Mouse (Mus musculus) kidney, embryonic 14.5 days (tissue): ENCODE results near the gene Gm10139. TPM values are rescaled to one million over a fixed set of nuclear protein-coding genes. Genes with fewer than 3 reads are reported as not detected.
"Not testable (repeated sequence)": the region's sequence is repeated elsewhere in the genome, so short reads cannot be mapped to it uniquely, and the experiment has no call there.

Source experiments
- ATAC-seq: fragments of 200-750 bp; cut with Nextera tagmentation; 2 replicates; pipeline ENCODE4 v1.8.0; 2017; ENCODE audit warnings: moderate number of reproducible peaks, mild to moderate bottlenecking, moderate TSS enrichment, moderate library complexity; ENCODE audit not compliant: low FRiP score, low TSS enrichment
- H3K27ac ChIP-seq: fragments of 300-500 bp; sonication (generic); 2 replicates; pipeline ENCODE4 v1.5.1; 2014; ENCODE audit warnings: low read depth, mild to moderate bottlenecking, low read length, moderate library complexity, mixed read lengths
- H3K27me3 ChIP-seq: fragments of 300-500 bp; sonication (generic); 2 replicates; pipeline ENCODE4 v1.6.1; 2014; ENCODE audit warnings: mild to moderate bottlenecking, low read length; ENCODE audit not compliant: control insufficient read depth, insufficient read depth
- H3K36me3 ChIP-seq: fragments of 300-500 bp; sonication (generic); 2 replicates; pipeline ENCODE4 v1.6.1; 2014; ENCODE audit warnings: low read length, mixed read lengths; ENCODE audit not compliant: control insufficient read depth, insufficient read depth
- H3K4me1 ChIP-seq: fragments of 300-500 bp; sonication (generic); 2 replicates; pipeline ENCODE4 v1.6.1; 2014; ENCODE audit warnings: low read length, mixed read lengths; ENCODE audit not compliant: control insufficient read depth, insufficient read depth
- H3K4me2 ChIP-seq: fragments of 300-500 bp; sonication (generic); replicated peaks from 2 replicates; pipeline ENCODE4 v1.6.1; 2014; ENCODE audit warnings: low read depth, mild to moderate bottlenecking, low read length
- H3K4me3 ChIP-seq: fragments of 300-500 bp; sonication (generic); 2 replicates; pipeline ENCODE4 v1.5.1; 2014; ENCODE audit warnings: mild to moderate bottlenecking, low read length
- H3K9ac ChIP-seq: fragments of 300-500 bp; sonication (generic); 2 replicates; pipeline ENCODE4 v1.6.1; 2014; ENCODE audit warnings: low read depth, mild to moderate bottlenecking, low read length, moderate library complexity
- H3K9me3 ChIP-seq: fragments of 300-500 bp; sonication (generic); 2 replicates; pipeline ENCODE4 v1.6.1; 2016; ENCODE audit warnings: low read length; ENCODE audit not compliant: control insufficient read depth
- WGBS: fragments of 180-500 bp; shearing (Covaris S2); extraction: QIAGEN DNeasy Blood & Tissue Kit; methylation state at CpG from one replicate; pipeline ENCODE4 v1.1.7; 2014; 5-methylcytosine and 5-hydroxymethylcytosine counted together
- polyA plus RNA-seq: library from polyadenylated mRNA; unstranded; fragments of >200 nt; fragmentation: Nextera tagmentation; extraction: Ambion mirVana; gene quantifications from 2 replicates; pipeline ENCODE4 v1.2.1, GENCODE M21; 2014

Gm10139 gene
- not detected in 2 replicates for polyA plus RNA-seq

DNA sequence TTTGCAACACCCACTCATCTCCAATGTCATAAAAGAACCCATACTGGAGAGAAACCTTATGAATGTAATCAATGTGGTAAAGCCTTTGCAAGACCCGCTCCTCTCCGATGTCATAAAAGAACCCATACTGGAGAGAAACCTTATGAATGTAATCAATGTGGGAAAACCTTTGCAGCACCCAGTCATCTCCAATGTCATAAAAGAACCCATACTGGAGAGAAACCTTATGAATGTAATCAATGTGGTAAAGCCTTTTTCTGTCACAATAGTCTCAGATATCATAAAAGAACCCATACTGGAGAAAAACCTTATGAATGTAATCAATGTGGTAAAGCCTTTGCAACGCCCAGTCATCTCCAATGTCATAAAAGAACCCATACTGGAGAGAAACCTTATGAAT lies at the start of gene Gm10139:
Gm10139 (plus strand) TSS at position 301 of the 400 bp plus-strand sequence.
- H3K4me1 ChIP-seq, H3K27me3 ChIP-seq, H3K27ac ChIP-seq, H3K9me3 ChIP-seq, H3K9ac ChIP-seq, H3K4me3 ChIP-seq, H3K4me2 ChIP-seq, ATAC-seq, H3K36me3 ChIP-seq: not testable (repeated sequence)
- WGBS = 71% methylated on average over 1 of the region's 3 CpGs

DNA sequence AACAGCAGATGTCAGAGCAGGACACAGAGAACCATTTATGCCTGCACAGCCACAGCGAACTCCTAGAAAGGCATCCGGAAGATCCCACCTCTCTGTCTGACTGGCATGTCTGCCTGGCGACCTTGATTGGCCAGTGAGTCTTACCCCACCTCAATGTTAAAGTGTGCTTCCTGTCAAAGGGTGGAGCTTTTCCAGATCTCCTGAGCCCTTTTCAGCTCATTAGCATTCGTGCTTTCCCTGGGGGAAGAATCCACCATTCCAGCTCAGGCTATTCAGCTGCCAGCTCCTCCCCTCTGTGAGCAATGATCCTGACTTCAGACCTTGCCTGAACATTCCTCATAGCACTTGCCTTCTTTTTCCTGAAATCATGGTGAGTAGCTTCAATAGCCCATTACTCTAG lies 45.2 kb downstream of the Gm10139 start:
- H3K27me3 ChIP-seq, H3K4me3 ChIP-seq, H3K4me1 ChIP-seq, H3K36me3 ChIP-seq, H3K4me2 ChIP-seq, H3K9me3 ChIP-seq, ATAC-seq, H3K9ac ChIP-seq, H3K27ac ChIP-seq: not testable (repeated sequence)
- 77% methylated on average over 4 of the region's 4 CpGs for WGBS

Other genes with a start within 250 kb of the Gm10139 start
- 15.3 and 17.6 TPM in 2 replicates for gene Zfp369, start 233.9 kb upstream of the Gm10139 start, polyA plus RNA-seq